Mouse (Mus musculus) kidney, adult 2 months (tissue): ENCODE results near the gene Hoxc8.

Experiments
- CTCF ChIP-seq: fragments of 200-500 bp; conservative IDR thresholded peaks from 2 replicates; pipeline ENCODE4 v1.5.1; 2011; ENCODE audit warnings: low read depth, mild to moderate bottlenecking, control low read depth, low read length, moderate library complexity, mixed read lengths; ENCODE audit not compliant: insufficient read depth, insufficient read length
- POLR2A ChIP-seq: fragments of 200-500 bp; IDR thresholded peaks from one replicate; pipeline ENCODE4 v1.6.1; 2011; ENCODE audit warnings: low read depth, low read length, control low read depth

GRCm38 (mm10) chr15:102954192-102955006 lies 36.0 kb upstream of the Hoxc8 start, which contains the start of gene Hoxc11:
- TF ChIP-seq CTCF: no peak
- no peak for TF ChIP-seq POLR2A
